Mouse (Mus musculus) E14TG2a.4 (cell line): ENCODE results near the gene Fance.

Experiments
- CTCF ChIP-seq: conservative IDR thresholded peaks from 2 replicates; pipeline ENCODE4 v1.5.1; 2014; ENCODE audit warnings: low read length
- POU5F1 ChIP-seq: IDR thresholded peaks from 2 replicates; pipeline ENCODE4 v1.6.1; 2014; ENCODE audit warnings: low read length, borderline replicate concordance

- no peak for TF ChIP-seq CTCF
- no peak for TF ChIP-seq POU5F1
Observed at GRCm38 (mm10) chr17:28362653-28363292, 49.5 kb downstream of the Fance start.
